Mouse (Mus musculus) olfactory bulb, adult 2 months (tissue): Measurements from ENCODE around the gene Angptl2.

Experiments
- CTCF ChIP-seq: fragments of 200-500 bp; IDR thresholded peaks from 2 replicates; pipeline ENCODE4 v1.5.1; 2012; ENCODE audit warnings: low read depth, mild to moderate bottlenecking, low read length, moderate library complexity; ENCODE audit not compliant: insufficient read depth
- POLR2A ChIP-seq: fragments of 200-500 bp; IDR thresholded peaks from 2 replicates; pipeline ENCODE4 v1.6.1; 2012; ENCODE audit warnings: mild to moderate bottlenecking, low read depth, low read length, moderate library complexity; ENCODE audit not compliant: insufficient read depth

GRCm38 (mm10) chr2:33230701-33231100 is 14.8 kb downstream of the Angptl2 start:
- TF ChIP-seq CTCF: no peak
- no peak for TF ChIP-seq POLR2A
